Mouse (Mus musculus): ENCODE results near the gene Pfn1.

Pfn1 gene

GRCm38 (mm10) chr11:70630129-70630528 is 24.3 kb downstream of the Pfn1 start:
- peak; percentile 75 for DNase-seq

GRCm38 (mm10) chr11:70629557-70629956 is 24.9 kb downstream of the Pfn1 start:
- DNase-seq: no peak

- DNase-seq: no peak
Measured at GRCm38 (mm10) chr11:70628431-70628830, 26.0 kb downstream of the Pfn1 start.

GRCm38 (mm10) chr11:70626877-70627276 is 27.6 kb downstream of the Pfn1 start:
- peak; percentile 49 for DNase-seq

- no peak for DNase-seq
Measured at GRCm38 (mm10) chr11:70625473-70625872, 29.0 kb downstream of the Pfn1 start.

GRCm38 (mm10) chr11:70623053-70623742 is 31.2 kb downstream of the Pfn1 start:
- DNase-seq: no peak

- no peak for DNase-seq
Measured at GRCm38 (mm10) chr11:70621972-70622814, 32.3 kb downstream of the Pfn1 start.

- no peak for DNase-seq
Measured at GRCm38 (mm10) chr11:70619101-70619500, 35.3 kb downstream of the Pfn1 start, which contains the start of gene Chrne. Gene Chrne, minus strand, starts transcription at chr11:70619216.

- DNase-seq: no peak
Measured at GRCm38 (mm10) chr11:70615516-70616093, 38.8 kb downstream of the Pfn1 start, which contains the start of gene 4930544D05Rik. Gene 4930544D05Rik, plus strand, starts transcription at chr11:70615848.

GRCm38 (mm10) chr11:70615074-70615473 is 39.4 kb downstream of the Pfn1 start:
- peak; percentile 68 for DNase-seq

GRCm38 (mm10) chr11:70612505-70612904 is 41.9 kb downstream of the Pfn1 start:
- no peak for DNase-seq

- no peak for DNase-seq
Measured at GRCm38 (mm10) chr11:70610752-70611151, 43.7 kb downstream of the Pfn1 start.

GRCm38 (mm10) chr11:70608381-70609066 is 45.9 kb downstream of the Pfn1 start:
- peak; percentile 73 for DNase-seq

- DNase-seq: no peak
Measured at GRCm38 (mm10) chr11:70607611-70608010, 46.8 kb downstream of the Pfn1 start.

GRCm38 (mm10) chr11:70606717-70607116 is 47.7 kb downstream of the Pfn1 start:
- no peak for DNase-seq

- DNase-seq: peak; percentile 75
Measured at GRCm38 (mm10) chr11:70605024-70605566, 49.3 kb downstream of the Pfn1 start.

Measured in kidney, adult 11 months (tissue).